Mouse (Mus musculus): ENCODE data around the gene Corin. TPM values are rescaled to one million over a fixed set of nuclear protein-coding genes. Genes with fewer than 3 reads are reported as not detected.

Gene Corin
- total RNA-seq, 2 experiments from 2014 or later, result 0.51 to 0.57 TPM

DNA sequence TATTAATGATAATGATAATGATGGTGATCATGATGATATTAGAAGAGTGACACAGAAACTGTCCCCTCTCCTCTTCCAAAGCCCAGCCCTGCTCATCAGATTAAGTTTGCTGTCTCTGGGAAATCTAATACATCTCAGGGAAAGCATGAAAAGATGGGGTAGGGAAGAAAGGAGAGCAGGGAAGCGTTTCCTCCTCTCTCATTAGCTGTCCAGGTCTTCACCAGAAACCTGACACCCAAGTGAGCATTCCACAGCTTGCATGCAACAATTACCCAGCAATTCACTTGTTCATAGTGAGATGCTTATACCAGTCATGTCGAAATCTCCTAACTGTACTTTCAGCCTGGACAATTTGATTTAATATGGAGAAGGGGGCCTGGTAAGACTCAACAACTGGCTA, 55.4 kb downstream of the Corin start:
- intact Hi-C loops (cut with DNase I), result no loop called here
- DNase-seq (ENCODE audit: extremely low spot score in 1 of 2, low spot score in 2 of 2), result no peak

DNA sequence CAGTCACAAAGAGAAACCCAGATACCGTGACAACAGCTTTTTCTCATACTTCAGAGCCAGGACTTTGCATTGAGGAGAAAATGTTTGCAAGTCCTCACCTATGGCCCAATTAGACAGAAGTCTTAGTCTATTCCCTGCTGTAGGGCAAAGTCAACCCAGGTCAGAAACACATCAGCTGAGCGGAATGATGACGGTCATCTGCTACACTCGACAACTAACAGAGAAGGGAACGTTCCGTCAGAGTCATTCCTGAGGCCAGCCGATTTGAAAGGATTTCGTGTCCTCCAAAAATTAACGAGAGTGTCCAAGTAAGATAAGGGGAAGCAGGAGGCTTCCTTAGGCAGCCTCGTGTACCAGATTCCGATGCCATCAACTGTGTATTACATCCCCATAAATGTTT, 58.2 kb downstream of the Corin start:
- intact Hi-C loops (cut with DNase I), result no loop called here
- no peak for DNase-seq (ENCODE audit: extremely low spot score in 1 of 2, low spot score in 2 of 2)

DNA sequence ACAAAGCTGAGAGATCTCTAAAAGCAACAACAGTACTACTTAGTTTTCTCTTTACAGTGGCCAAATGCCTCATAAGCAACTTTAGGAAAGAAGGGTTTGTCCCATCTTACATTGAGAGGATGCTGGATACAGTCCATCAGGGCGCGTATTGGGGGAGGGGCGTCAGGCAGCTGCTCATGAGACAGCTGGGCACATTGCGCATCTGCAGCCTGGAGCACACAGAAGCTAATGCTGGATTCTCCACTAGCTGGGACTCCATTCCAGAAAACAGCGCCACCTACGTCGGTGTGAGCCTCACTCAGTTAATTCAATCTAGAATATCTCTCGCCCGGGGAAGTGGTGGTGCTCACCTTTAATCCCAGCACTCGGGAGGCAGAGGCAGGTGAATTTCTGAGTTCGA, 60.3 kb downstream of the Corin start:
- intact Hi-C loops (cut with DNase I), result no loop called here
- peak in 1 of 2 experiments; percentile 31 for DNase-seq (ENCODE audit: extremely low spot score in 1 of 2, low spot score in 2 of 2)

DNA sequence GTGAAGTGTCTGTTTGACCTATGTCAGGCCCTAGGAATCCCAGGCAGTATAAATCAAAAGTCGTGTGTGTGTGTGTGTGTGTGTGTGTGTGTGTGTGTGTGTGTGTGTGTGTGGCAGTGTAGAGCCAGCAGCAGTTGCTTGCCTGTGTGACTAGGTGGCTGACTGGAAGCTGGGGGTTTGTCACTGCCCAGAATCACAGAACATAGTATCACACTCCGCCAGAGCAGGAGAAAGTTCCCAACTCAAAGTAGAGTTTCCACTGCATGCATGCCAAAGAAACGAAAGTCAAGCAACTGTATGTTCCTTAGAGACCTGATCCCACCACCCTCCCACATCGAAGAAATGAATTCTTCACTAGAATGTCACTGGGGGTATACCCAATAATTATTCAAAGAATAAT, 61.3 kb downstream of the Corin start:
- intact Hi-C loops (cut with DNase I), result no loop called here
- no peak for DNase-seq (ENCODE audit: extremely low spot score in 1 of 2, low spot score in 2 of 2)

DNA sequence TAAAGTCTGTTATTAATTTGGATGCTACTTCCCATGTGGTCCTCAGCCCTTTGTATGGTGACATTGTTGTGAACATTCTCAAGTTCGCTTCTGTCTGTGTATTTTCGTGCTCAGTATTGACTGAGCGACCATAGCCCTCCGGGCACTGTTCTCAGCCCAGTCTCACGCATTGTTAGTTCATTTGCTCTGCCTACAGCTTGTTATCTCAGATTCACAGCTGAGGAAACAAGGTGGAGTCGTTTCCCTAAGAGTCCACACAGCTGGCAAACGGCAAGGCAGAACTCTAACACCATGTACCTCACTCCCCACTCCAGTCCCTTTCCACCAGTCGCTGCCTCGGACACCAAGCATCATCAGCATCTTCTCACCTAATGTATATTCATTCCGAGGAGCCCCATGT, 63.1 kb downstream of the Corin start:
- DNase-seq (ENCODE audit: extremely low spot score in 1 of 2, low spot score in 2 of 2), result no peak
- intact Hi-C loops (cut with DNase I), result no loop called here

DNA sequence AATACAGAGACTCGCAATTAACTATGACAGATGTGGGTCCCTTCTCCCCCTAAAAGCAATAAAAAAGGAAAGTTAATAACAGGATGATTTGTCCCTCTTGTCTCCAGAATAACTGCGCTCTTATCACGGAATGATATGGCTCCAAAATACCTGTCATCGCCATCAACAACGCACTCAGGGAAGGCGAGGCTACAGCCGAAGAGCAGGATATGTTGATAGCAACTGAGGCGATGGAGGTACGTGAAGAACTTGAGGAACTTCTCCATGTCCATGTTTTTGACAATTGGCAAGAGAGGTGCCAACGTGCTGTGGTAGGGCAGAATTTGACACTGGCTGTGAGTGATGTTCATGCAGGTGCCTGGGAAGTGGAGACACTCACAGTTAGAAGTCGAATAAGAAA, 69.2 kb downstream of the Corin start:
- intact Hi-C loops (cut with DNase I), result no loop called here

DNA sequence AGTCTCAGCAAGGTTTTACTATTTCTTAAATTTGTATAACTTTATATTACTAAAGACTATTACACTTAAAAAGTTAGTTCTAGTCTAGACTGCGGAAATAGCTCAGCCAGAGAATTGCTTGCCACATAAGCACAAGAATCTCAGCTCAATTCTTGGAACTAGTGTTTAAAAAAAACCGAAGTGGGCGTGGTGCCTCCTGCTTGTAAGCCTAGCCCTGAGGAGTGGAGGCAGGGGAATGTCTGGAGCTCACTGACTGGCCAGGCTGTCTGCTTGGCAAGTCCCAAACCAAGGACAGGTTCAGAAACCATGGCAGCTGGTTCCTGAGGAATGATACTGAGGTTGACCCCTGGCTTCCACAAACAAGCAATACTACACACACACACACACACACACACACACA, 72.4 kb downstream of the Corin start:
- intact Hi-C loops (cut with DNase I), result no loop called here
- DNase-seq (ENCODE audit: extremely low spot score in 1 of 2, low spot score in 2 of 2), result no peak

More for the DNA sequence above, 69.2 kb downstream of the Corin start:
- no peak for DNase-seq (ENCODE audit: extremely low spot score in 1 of 2, low spot score in 2 of 2)

DNA sequence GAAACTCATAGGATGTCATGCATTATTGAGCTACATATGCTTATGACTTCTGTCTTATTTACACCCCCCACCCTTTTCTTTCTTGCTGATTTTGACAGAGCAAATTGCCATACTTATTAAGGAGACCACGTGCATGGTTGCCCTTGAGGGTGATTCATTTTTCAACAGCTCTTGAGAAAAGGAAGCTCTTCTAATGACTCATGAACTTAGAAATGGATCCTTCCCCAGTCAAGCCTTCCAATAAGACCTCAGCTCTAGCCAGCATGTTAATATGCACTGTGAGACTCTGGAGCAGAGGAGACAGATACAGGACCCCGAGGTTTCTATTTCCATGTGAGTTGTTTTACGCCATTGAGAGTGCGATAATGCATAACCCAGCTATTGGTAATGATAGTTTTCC, 76.7 kb downstream of the Corin start:
- intact Hi-C loops (cut with DNase I), result no loop called here
- DNase-seq (ENCODE audit: extremely low spot score in 1 of 2, low spot score in 2 of 2), result no peak

DNA sequence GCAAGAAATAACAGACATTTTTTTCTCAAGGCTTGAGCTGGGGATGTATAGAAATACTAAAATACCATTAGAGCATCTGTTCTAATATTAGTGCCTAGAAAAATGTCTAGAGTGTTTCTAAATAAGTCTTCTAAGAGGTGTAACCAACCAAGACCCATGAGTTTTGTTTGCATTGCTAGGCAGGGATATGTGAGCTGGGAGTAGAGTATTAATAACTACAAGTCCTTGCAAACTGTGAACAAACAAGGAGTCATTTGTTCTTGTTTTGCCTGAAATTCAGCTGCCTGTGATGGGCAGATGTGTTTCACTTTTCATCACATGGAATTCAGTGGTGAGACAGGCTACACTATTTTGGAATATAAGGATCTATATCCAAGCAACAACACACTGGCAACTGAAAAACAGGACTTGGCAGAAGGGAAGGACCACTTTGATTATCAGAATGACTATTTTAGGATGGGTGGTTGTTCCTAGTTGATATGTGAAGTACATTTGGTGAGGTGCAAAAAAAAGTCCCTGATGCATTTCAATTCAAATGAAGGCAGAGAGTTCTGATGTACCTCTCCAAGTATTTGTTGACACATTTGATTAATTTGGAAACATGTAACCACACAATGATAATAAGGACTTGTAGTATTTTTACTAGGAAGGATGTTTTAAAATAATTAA, 78.8 kb downstream of the Corin start:
- intact Hi-C loops (cut with DNase I), result no loop called here
- no peak for DNase-seq (ENCODE audit: extremely low spot score in 1 of 2, low spot score in 2 of 2)

DNA sequence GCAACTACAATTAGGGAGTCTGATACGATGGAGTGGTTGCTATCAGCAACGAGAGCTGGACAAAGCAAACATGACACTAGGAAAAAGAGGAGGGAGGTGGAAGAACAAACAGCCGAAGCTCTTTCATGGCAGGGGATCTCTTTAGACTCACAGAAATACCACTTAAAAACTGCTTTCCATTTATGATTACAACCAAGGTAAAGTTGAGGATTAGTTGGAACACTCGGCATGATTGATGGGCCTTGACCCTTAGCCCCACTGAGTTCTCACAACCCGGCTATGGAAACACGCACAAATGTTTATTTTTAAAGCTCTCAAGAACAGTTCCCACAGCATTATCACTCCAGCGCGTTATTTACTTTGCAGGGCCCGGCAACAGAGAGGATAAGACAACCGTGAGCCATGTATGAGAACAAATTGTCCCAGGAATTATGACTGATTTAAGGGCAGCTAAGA, 92.4 kb downstream of the Corin start:
- intact Hi-C loops (cut with DNase I), result no loop called here

DNA sequence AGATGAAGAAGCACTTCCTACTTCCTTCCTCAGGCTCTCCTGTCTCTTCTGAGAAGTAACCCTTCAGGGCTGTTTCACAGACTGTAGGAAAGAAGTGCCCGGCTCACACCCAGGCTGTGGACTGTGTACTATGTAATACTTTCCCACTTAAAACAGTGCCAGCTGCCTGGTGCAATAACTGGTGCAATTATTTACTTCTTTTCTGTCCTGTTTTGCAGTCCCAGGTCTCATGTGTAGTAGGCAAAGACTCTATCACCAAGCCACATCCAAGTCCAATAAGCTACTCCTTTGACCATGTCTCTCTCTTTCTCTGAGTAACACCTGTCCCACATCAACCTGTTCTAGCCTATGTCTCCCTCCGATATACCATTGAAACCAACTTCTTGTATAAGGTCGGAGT, 93.4 kb downstream of the Corin start:
- DNase-seq (ENCODE audit: extremely low spot score in 1 of 2, low spot score in 2 of 2), result no peak
- intact Hi-C loops (cut with DNase I), result no loop called here

More for the DNA sequence above, 92.4 kb downstream of the Corin start:
- DNase-seq (ENCODE audit: extremely low spot score in 1 of 2, low spot score in 2 of 2), result no peak

DNA sequence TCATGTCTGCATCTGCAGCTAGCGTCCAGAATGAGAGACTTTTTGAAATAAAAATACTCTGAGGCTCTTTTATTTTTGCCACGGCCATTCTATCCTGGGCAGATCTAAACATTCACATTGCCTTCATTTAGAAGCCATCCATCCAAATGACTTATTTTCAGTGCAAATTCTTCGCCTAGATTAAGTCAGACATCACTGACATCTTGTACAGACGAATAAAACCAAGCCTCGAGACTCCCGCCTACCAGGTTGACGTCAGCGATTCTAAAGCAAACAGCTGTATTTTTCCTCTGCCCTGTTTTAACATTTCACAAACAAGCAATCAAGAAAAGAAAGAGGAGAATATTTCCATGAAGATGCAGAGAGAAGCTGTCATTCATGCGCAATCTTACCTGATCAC, 100.9 kb downstream of the Corin start:
- intact Hi-C loops (cut with DNase I), result no loop called here
- DNase-seq (ENCODE audit: extremely low spot score in 1 of 2, low spot score in 2 of 2), result no peak

DNA sequence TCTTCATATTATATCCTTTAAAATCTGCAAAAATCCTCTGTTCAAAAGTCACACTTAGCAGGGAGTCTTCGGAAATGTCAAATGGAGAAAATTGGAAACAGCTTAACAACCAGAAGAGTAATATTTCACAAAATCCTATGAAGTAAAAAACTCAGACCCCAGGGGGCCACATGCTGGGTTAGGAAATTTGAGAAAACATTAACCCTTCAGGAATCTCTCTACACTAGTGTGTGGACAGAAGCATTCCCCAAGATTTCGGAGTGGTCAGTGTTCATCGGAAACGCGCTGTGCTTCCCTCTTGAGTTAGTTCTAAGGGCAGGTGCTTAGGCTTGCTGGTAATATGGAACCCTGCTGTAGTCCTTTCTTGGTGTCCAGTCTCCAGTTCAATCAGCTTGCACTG, 101.4 kb downstream of the Corin start:
- DNase-seq (ENCODE audit: extremely low spot score in 1 of 2, low spot score in 2 of 2), result no peak
- intact Hi-C loops (cut with DNase I), result no loop called here

DNA sequence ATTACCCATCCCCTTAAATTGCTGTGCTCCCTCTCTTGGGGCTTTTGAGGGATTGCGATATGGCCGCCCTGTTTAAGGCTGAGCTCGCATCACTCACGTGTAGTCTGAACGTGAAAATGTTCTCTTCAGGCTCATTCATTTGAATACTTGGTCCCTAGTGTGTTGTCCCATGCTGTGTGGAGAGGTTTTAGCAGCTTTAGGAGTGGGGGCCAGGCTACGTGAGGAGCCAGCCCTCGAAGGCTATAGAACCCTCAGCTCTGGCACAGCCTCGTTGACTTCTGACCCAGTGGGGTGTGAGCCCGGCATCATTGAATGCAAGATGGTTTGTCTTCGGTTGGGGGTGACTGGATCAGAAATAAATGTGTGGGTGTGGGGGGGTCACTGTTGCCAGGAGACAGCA, 102.5 kb downstream of the Corin start:
- no peak for DNase-seq (ENCODE audit: extremely low spot score in 1 of 2, low spot score in 2 of 2)
- intact Hi-C loops (cut with DNase I), result no loop called here

DNA sequence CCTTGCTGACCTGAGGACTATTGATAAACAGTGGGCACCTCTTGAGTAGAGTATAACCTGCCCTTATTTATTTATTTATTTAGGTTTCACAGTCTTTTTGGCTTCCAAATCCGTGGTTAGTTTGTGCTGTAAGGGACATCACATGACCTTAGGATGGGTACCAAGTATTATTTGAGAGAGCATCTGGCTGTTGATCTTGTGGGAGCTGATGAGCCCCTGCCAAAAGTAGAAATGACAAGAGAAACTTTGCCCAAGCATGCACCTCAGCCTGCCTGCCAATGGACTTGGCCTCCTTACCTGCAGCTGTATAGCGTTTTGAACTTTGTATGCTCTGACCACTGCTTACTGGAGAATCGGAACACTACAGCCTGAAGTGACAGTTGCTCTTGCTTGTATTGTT, 103.0 kb downstream of the Corin start:
- intact Hi-C loops (cut with DNase I), result no loop called here

DNA sequence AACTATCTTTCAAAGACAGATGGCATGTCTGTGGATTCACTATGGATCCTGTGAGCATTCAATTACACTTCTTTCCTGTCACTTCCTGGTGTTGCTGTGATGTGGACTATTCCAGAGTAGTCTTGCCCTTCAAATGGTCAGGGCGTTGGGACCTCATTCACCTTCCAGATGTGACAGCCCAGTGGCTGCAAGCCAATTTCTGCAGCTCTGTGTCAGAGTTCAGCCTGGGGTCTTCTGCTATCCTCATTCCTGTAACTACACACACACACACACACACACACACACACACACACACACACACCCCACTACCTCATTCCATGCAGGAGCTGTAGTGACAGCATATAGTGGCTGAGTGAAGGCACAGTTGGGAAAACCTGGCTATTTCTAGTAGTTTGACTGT, 122.1 kb downstream of the Corin start:
- no peak for DNase-seq (ENCODE audit: extremely low spot score in 1 of 2, low spot score in 2 of 2)
- intact Hi-C loops (cut with DNase I), result no loop called here

More for the DNA sequence above, 103.0 kb downstream of the Corin start:
- DNase-seq (ENCODE audit: extremely low spot score in 1 of 2, low spot score in 2 of 2), result no peak

DNA sequence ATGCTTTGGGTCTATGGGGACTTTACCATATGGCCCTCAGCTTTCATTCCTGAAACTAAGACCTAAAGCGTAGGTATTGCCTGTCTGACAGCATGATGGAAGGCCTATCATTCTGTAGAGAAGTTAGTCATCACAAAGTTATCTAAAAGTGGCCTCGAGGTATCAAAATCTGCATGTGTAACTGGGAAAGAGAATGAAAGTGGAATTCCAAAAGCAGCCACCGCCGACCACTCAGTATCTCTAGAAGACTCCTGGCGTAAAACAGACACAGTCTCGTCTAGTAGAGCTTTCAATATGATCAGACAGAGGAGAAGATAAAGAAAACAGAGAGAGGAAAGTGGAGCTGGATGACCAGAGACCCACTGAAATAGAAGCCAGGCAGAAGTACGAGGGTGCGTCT, 123.7 kb downstream of the Corin start:
- no peak for DNase-seq (ENCODE audit: extremely low spot score in 1 of 2, low spot score in 2 of 2)
- intact Hi-C loops (cut with DNase I), result no loop called here

DNA sequence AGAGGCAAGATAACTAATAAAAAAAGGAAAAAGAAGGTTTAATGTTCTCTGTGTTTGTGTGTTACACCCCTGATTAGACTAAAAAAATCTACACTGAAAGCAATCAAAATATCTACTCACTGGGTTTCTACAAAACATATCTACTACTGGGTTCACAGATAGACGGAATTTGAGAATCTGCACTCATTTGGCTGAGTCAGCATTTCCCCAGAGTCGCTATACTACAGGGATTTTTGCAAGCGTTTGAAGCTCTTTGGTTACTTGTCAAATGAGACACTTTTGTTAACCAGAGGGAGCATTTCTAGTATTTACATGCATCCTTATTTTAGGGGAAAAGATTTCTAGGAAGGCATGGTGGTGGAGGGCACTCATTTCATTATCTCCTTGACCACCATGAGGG, 136.3 kb downstream of the Corin start:
- DNase-seq (ENCODE audit: extremely low spot score in 1 of 2, low spot score in 2 of 2), result no peak
- intact Hi-C loops (cut with DNase I), result no loop called here

DNA sequence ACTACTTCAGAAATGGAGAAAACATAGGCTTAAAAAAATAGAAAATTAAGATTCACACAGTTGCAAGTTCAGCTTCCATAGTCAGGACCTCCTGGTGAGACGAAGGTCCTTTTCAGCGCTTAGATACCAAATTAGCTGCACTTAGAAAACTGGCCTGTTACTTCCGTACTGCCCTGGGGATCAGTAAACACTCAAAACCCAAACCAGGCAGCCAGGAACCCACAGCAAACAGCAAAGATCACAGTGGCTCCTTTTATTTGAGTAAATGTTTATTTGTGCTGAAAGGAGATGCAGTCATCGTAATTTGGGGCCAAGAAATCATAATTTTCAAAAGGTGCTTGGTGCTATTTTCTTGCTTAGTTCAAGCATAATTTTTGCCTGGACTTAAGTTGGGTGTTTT, 138.5 kb downstream of the Corin start:
- intact Hi-C loops (cut with DNase I), result no loop called here
- DNase-seq (ENCODE audit: extremely low spot score in 1 of 2, low spot score in 2 of 2), result no peak

DNA sequence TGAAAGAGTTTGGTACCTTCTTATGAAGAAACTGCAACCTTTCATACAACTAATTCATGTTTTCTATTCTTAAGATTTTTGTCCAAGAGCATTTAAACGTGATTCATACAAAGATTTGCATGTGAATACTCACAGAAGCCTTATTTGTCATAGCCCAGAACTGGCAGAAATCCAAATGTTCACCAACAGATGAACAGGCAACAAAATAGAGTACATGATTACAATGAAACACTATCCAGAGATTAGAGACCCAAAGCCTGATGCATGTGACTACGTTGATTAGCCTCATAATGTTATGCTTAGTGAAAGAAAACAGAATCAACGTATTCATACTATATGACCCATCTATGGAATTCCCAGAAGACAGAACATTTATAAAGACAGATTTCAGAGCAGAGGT, 140.4 kb downstream of the Corin start:
- intact Hi-C loops (cut with DNase I), result no loop called here
- DNase-seq (ENCODE audit: extremely low spot score in 1 of 2, low spot score in 2 of 2), result peak in 1 of 2 experiments; percentile 10

DNA sequence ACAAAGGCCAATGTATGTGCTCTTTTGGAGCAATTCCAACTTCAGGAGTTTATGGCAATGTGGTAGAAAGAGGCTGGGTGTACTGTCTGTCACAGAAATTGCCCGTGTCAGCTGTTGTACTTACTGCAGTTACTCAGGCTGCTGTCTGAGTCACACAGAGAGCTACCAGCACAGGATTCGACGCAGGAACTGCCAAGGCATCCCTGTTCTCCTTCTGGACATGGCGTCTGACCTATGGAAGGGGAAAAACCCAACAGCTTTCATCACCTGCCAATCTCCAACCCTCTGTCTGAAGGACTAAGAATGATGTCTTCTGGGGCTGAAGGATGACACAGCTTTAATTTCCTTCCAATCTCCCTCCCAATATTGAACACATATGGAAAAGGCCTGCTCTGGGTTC, 150.5 kb downstream of the Corin start:
- intact Hi-C loops (cut with DNase I), result loop anchor here (5.0 kb wide), 1 partner anchor 404 kb away; no protein-coding TSS in a partner anchor
- no peak for DNase-seq (ENCODE audit: extremely low spot score in 1 of 2, low spot score in 2 of 2)

All from left cerebral cortex, postnatal 10 days (tissue).